Mouse (Mus musculus) lung, postnatal 0 days (tissue): ENCODE data around the gene Ppig.

Experiments used
- CTCF ChIP-seq: IDR thresholded peaks from 2 replicates; pipeline ENCODE4 v1.5.1; 2016; ENCODE audit warnings: antibody characterized with exemption, mild to moderate bottlenecking
- EP300 ChIP-seq: IDR thresholded peaks from 2 replicates; pipeline ENCODE4 v1.6.1; 2016; ENCODE audit warnings: antibody characterized with exemption, mild to moderate bottlenecking, control low read depth

DNA sequence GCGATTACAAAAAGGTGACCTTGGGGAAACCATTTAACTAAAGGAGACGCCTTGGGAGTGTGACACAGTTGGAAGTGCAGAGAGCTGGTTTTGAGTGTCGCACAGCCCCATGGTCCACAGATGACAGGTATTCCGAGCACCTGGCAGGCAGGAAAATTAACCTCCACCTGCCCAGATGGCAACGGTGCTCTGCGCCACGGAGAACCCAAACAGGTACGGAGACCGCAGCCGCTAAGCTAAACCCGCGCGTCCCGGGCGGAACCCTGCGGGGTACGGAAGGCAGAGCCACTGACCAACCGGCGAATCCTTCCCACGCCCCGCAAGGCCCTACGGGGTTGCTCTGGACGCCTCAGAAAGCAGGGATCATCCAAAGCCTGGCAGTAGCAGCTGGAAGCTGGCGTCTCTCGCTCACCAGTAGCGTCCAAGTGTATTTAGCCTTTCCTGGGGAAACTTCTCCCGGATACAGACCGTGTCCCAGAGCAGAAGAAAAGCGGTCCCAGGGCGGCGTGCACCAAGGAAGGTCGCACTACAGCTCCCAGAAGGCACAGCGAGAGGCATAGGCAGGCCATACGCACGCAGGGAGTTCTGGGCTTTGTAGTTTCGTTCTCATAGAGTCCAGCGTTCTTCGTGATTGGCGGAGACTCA, 9.2 kb upstream of the Ppig start, which contains the start of gene Fastkd1:
- TF ChIP-seq EP300 (no peak), CTCF (no peak)
